Mouse (Mus musculus): ENCODE data around the gene Amotl1.
A peak's percentile ranks its signal among the peaks of the same experiment; 100 is the strongest.
"Not testable (repeated sequence)": the region's sequence is repeated elsewhere in the genome, so short reads cannot be mapped to it uniquely, and the experiment has no call there.

The Amotl1 gene

DNA sequence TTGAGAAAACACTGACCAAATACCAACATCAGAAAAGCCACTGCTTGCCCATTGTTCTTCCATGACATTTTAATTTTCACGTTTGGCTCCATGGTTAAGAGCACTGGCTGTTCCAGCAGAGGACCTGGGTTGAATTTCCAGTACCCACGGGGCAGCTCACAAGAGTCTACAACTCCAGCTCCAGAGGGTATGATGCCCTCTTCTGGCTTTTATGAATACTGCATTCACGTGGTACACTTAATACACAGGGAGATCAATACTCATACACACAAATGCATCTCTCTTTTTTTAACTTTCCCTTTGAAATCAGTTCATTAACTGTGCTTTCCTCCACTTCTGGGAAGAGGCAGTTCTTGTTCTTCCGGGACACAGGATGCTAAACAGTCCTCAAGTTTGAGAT, 41.4 kb downstream of the Amotl1 start:
- no peak for DNase-seq (ENCODE audit: low spot score)

DNA sequence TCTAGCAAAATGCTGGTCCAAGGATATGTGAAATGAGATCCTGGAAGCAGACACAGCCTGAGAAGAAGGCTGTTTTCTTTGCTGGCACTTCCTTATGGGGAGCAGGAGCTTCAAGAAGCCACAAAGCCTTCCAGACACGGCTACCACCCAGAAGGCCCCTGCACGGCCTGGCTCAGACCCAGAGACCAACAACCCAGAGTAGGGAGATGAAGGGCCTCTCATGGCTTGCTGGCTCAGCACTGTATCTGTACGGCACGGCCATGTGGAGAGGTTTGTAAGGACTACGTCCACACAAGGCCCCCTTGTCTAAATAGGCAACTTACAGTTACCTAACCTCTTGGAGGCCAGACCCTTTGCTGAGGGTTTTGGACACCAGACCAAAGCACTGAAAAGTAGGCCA, 45.1 kb downstream of the Amotl1 start:
- DNase-seq (ENCODE audit: low spot score), result no peak

DNA sequence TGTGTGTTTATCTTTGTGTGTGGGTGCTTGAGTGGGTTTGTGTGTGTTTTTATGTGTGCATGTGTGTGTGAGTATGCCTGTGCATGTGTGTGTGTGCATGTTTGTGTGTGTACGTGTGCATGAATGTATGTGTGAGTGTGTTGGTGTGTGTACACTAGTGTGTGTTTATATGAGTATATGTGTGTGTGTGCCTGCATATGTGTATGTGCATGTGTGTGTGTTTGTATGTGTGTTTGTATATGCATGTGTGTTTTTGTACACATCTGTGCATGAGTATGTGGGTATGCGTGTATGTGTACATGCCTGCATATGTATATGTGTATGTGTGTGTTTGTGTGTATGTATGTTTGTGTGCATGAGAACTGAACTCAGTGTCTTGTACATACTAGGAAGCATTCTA, 46.7 kb downstream of the Amotl1 start:
- no peak for DNase-seq (ENCODE audit: low spot score)

DNA sequence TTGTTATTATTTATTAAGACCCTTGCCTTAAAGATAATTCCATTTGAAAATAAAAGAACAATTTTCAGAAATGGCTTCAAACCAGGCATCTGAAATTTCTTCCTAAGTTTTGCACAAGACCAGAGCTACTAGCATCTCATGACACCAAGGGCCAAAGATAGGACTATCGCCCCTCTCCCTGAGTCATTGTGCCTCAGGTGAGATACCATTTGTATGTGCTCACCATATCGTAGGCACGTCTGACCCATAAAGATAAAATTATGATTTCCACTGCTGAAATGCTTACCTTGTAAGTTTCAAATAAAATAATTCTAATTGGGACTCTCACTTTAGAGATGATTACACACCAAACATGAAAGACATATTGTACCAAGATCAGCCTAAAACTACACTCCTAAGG, 47.4 kb downstream of the Amotl1 start:
- DNase-seq (ENCODE audit: low spot score), result no peak

DNA sequence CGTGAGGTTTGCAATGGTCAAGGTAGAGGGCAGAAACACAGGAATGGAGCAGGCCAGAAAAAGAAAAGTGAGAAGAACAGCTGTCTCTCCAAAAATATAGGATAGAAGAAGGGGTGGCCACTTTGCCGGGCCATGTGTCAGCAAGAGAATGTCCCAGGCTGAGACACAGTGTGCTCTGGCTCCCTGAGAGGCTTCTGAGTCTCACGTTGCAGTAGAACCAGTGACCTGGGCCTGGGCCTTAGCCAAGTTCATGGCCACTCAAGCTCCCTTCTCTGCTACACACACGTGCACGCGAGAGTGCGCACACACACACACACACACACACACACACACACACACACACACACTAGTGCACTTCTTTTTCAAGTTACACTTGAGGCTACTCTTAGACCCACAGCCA, 48.0 kb downstream of the Amotl1 start:
- DNase-seq (ENCODE audit: low spot score), result no peak

DNA sequence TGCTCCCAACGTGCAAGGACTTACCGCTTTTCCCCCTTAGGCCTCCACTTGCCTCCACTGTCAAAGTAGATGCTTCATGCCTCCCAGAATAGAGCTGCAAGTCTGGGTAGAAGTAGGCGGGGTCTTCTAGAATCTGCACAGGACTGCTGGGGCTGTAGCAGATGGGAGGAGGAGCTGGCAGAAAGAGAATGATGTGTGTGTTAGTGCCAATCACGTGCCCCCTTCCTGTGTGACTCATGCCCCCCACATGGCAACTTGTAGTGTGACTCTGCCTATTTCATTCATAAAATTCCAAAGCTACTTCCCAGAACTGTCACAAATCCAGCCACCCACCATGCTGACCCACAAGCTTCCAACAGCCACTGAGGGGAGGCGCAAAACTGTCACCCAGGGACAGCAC, 48.4 kb downstream of the Amotl1 start:
- no peak for DNase-seq (ENCODE audit: low spot score)

DNA sequence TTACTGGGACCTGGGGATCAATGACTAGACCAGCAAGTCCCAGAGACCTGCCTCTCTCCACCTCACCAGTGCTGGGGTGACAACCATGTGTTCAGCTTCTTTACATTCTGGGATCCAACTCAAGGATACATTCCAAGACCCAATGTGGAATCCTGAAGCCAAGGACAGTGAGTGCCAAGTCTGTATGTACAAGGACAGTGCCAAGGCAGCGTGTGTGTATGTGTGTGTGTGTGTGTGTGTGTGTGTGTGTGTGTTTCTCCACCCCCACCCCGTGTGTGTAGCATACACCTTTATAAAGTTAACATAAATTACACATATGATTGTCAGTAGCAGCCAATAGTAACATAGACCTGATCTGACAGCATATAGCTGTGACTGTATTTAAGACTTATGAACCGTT, 49.0 kb downstream of the Amotl1 start:
- DNase-seq (ENCODE audit: low spot score), result no peak

DNA sequence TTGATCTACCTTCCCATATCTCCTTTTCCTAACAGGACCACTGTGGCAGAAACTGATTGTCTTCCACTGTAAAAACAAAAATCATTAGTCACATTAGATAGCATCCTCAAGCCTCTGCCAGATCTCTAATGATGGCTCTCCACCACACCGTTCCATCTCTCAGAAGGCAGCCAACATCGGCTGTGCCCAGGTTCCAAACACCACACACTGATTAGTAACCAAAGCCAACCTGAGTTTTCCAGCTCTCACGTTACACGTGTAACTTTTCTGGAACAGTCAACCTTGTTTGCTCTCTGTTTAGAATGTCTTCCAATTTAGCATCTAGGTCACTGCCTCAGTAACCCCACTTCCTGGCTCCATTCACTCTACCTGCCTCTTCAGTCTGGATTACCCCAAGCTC, 51.0 kb downstream of the Amotl1 start:
- DNase-seq (ENCODE audit: low spot score), result no peak

DNA sequence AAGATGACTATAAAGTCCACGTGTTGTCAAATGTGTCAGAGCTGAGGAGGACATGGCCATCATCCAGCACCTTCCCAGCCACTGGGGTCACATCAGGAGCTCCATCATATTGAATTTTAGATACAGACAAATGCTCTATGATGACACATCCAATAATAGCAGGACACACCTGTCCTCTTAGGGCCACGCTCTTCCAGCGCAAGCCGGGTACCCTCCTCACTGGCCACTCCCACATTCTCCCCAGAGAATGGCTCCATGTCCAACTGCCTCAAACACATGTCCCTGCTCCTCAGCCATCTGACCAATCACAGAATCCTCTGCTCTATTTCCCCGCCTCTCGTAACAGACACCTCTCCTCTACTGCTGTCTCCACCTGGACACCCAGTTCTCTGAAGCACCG, 54.2 kb downstream of the Amotl1 start:
- DNase-seq (ENCODE audit: low spot score), result no peak

DNA sequence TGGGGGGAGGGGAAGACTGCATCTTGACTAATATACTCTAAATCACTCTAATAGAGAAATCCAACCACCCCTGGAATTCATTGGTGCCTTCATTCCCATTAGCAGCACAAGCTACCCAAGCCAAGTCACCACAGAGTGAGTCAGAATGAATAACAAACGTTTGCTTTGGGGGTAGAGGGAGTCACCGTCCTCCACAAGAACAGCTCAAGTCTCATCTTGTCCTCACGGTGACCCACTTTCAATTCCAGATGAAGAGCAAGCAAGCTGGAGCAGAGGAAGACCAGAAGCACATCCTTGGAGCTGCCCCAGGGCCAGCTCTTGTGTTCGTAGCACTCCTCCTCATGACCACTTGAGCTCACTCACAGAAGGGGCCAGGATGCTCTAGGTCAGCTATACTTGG, 56.2 kb downstream of the Amotl1 start:
- no peak for DNase-seq (ENCODE audit: low spot score)

DNA sequence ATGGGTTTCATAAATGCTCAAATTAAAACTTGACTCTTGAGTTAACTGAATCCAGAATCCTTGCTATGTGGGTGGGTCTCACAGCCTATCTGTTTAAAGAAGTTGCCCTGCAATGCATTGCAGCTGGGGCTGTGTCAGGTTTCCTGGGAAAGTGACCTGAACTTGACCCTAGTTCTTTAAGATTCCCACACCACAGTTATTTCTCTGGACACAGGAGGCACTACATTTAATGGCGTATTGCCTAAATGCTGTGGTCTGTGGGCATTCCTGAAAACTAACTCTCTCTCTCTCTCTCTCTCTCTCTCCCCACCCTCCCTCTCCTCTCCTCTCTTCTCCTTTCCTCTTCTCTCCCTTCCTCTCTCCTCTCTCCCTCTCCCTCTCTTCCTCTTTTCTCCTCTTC, 59.2 kb downstream of the Amotl1 start:
- no peak for DNase-seq (ENCODE audit: low spot score)

DNA sequence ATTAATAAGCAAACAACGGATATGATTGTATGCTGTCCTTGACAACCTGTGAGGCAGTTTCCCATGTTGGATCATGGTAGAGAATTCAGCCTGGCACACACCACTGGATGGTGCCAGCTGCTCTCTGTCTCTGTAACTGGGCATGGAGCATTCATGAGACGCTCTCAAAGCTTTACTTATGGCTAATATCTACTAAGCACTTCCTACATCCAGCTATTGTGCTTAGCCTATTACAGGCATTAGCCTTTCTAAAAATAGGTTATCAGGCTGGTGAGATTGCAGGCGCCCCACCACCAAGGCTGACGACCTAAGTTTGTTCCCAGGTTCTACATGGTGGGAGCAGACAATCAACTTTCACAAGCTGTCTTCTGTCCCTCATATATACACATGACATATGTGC, 65.9 kb downstream of the Amotl1 start:
- DNase-seq (ENCODE audit: low spot score), result no peak

DNA sequence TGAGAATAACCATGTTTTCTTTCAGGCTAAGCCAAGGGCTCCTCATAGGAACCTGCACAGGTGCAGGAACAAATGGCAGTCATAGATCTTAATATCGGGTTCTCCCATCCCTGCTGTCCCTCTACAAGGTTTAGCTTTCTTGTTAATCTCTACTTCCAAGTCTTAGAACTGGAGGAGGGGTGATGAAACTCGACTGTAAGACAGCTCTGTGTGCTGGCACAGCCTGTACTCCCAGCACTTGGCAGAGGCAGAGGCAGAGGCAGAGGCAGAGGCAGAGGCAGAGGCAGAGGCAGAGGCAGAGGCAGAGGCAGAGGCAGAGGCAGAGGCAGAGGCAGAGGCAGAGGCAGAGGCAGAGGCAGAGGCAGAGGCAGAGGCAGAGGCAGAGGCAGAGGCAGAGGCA, 68.5 kb downstream of the Amotl1 start:
- DNase-seq (ENCODE audit: low spot score), result not testable (repeated sequence)

DNA sequence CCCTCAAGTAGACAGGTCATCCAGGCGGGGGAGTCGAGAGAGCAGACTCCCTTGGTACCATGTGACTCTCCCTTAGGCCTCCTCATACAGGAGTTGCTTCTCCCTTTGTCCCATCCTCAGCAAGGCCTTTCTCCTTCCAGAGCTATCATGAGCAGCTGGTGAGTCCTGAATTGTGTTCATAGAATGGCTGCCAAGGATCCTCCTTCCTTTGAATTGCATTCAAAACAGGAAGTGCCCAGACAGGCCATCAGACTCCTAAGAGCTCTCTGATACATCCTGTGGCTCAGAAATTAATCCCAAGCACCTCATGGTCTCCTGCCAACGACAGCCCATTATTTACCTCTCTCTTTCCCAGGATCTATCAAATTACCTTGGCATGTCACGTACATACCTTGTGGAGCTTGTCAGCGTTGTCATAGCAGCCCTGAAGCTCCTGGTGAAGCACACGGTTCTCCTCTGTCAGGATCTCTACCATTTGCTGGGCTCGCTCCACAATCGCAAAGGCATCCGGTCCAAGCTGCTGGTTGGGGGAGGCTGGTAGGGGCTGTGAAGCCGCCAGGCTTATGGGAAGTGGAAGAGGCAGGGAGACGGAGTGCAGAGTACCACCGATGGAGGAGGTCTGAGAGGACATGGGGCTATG, 70.0 kb downstream of the Amotl1 start:
- no peak for DNase-seq (ENCODE audit: low spot score)

DNA sequence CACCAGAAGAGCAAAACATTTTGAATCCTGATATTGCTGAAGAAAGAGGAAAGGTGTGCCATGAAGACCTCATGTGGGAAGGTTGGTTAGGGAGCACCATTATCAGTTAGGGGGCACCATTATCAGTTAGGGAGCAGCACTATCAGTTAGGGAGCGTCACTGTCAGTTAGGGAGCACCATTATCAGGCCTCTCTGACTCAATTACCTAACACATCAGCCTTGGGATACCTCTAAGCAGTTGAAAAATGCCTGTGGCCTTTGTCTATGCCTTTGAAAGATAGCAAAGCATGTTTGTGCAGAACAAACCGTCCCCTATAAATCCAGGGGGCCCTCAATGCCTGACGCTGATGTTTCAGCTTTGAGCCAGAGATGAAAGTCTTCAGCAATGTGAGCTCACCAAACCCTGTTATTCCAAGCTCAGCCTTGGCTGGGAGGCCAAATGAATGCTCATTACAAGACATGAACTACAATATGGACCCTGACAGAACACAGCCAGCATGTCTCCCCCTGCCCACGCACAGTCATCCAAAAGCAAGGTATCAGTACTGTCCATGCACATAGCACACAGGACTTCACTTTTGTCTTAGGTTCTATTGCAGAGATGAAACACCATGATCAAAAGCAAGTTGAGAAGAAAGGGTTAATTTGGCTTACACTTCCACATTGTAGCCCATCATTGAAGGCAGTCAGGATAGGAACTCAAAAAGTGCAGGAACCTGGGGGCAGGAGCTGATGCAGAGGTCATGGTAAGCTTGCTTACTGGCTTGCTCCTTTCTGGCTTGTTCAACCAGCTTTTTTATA, 75.5 kb downstream of the Amotl1 start:
- DNase-seq (ENCODE audit: low spot score), result no peak

DNA sequence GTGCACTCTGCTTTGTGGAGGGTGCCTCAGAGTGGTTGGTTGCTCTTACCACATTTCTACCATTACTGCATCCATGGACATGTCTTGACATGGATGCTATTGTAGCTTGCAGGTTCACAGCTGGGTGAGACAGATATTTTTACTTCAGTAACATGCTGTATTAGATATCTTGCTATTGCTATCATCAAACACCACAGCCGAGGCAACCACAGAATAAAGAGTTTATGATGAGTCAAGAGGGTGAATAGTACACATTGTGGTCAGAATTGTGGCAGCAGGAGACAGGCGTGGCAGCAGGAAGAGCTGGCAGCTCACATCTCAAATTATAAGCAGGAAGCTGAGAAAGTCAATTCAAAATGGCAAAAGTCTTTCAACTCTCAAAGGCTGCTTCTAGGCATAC, 76.4 kb downstream of the Amotl1 start:
- no peak for DNase-seq (ENCODE audit: low spot score)

DNA sequence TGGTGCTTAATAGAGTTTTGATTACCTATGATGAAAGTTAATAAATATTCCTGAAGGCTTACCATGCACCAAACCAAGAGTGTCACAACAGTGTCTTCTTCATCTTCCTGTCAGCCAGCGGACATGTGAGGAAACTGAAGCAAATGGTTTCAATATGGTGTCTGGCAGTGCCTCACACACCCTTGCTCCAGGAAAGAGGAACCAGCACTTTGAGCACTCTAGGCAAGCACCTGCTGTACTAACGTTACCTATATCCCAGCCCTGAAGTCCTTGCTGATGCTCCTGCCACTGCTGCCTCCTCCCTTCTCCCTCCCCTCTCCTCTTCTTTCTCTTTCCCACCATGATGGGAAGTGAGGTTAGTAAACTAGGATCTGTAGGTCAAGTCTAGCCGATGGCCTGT, 80.4 kb downstream of the Amotl1 start:
- no peak for DNase-seq (ENCODE audit: low spot score)

DNA sequence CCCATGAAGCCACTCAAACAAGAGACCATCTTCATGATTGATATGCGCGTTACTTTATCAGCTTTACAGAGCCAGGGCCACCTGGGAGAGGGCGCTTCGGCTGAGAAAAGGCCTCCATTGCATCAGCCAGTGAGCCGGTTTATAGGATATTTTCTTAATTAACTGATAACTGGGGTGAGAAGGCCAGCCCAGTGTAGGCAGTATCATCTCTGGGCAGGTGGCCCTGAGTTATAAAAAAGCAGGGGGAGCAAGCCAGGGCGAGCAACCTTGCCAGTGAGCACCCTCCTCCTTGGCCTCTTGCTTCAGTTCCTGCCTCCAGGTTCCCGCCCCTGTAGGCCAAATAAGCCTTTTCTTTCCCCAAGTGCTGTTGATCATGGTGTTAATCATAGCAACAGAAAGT, 81.5 kb downstream of the Amotl1 start:
- no peak for DNase-seq (ENCODE audit: low spot score)

DNA sequence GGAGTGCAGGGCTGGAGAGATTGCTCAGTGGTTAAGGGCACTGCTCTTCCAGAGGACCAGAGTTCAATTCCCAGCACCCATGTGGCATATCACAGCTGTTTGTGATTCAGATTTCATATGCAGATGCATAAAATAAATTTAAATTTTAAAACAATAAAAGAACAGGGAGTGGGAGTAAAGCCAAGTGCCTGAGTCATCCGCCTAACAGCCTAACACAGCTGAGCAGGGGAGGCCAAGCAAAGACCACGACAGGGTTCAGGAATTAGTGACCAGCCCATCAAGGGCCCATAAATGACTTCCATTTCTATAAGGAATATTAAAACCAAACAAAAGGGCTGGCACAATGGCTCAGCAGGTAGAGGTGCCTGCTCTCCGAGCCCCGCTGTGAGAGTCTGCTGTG, 84.3 kb downstream of the Amotl1 start:
- DNase-seq (ENCODE audit: low spot score), result no peak

DNA sequence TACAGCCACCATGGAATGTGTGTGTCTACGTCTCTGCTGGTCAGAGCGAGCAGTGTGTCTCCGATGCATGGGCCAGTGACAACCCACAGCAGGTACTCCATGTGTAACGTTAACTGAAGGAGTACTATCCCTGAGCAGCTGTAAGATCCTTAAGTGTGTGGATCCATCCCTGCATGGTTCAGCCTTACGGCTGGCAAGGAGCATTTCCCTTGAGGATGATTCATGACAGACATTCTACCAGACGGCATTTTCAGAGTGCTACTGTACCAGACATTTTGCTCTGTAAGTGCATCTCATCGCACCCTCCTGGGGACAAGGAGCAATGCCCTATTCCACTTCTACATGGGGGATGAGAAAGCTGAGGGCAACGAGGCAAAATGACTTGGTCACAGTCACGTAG, 84.9 kb downstream of the Amotl1 start:
- DNase-seq (ENCODE audit: low spot score), result peak; percentile 2

DNA sequence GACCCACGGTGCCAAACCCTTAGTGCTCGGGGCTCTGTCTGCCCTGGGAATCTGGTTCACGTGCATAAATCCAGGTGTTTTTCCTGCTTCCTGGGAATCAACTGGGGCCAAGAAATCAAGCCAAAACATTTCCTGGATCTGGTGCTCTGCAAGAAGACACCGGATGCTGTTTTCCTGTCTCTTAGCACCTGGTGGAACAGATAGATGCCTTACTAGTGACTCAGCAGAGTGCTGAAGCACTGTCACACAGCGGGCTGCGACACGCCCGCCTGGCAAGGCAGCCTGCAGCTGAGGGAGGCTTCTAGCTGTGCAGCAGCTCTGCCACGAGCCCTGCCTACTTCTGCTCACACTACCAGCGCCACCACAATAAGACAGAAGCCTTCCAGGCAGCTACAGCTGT, 85.4 kb downstream of the Amotl1 start:
- no peak for DNase-seq (ENCODE audit: low spot score)

DNA sequence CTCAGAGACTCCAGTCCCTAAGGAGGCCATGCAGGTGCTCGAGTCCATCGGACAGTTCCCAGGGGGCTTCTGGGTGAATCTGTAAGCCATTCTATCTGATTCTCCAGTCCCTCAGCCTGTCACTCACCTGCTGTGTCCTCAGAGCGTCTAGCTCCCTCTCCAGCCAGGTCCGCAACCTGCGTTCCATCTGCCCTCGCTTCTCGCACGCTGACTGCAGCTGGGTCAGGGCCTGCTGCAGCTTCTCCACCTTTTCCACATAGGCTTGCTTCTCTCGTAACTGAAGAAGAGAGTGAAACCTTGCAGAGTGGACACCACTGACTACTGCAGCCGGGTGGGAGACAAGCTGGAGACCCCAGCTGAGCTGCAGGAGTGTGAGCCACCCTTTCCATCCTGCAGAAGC, 86.5 kb downstream of the Amotl1 start:
- no peak for DNase-seq (ENCODE audit: low spot score)

DNA sequence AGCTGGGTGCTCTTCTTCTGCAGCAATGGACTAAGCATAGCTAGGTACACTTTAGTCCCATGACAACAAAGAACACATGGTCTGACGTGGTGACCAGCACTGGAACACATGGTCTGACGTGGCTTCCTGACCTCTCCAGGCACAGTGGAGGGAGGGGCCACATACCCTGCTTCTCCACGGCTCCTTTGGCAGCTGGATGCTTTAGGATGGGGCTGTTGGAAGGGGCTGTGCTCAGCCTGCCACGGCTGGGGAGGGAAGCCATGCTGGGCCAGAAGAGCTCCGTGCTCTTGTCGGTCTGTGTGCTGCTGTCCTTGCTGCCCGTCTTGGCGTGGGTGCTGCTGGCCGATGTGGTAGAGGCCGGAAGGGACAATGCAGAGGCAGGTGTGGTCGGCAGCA, 96.5 kb downstream of the Amotl1 start:
- no peak for DNase-seq (ENCODE audit: low spot score)
